Mouse (Mus musculus) gastrocnemius, postnatal 36 days (tissue): Measurements from ENCODE around the gene Ina. TPM values are rescaled to one million over a fixed set of nuclear protein-coding genes. Genes with fewer than 3 reads are reported as not detected.
A peak's percentile ranks its signal among the peaks of the same experiment; 100 is the strongest.

Source experiments
- DNase-seq, 2 experiments: peaks; one replicate each; pipeline ENCODE4 v3.0.0; 2022
- intact Hi-C: fragments of 180-260 bp; cut with DNase I; formaldehyde crosslinking; loops from one replicate; pipeline ENCODE4 v1.15.1; 2025
- total RNA-seq, 2 experiments: library from RNA; stranded (reverse); gene quantifications; 2 replicates each; pipeline ENCODE4 v1.2.3; 2021

The Ina gene
- total RNA-seq, 2 experiments from 2014 or later = not detected

DNA sequence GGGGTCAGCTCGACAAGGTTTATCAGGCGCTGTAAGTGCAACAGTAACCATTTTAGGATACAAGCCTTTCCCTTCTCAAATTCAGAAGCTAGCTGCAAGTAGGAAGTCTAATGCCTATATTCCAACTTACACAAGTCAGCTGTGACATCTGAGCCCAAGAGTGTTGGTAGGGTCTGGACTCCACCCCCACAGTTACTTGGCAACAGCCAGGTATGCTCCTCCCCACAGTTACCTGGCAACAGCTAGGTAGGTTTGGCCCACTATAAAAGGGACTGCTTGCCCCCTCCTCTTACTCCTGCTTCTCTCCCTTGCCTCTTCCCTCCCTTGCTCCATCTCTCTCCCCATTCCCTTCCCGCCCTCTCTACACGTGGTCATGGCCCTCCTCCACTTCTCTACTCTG is 34.6 kb downstream of the Ina start:
- no peak for DNase-seq
- intact Hi-C loops = no loop called here

DNA sequence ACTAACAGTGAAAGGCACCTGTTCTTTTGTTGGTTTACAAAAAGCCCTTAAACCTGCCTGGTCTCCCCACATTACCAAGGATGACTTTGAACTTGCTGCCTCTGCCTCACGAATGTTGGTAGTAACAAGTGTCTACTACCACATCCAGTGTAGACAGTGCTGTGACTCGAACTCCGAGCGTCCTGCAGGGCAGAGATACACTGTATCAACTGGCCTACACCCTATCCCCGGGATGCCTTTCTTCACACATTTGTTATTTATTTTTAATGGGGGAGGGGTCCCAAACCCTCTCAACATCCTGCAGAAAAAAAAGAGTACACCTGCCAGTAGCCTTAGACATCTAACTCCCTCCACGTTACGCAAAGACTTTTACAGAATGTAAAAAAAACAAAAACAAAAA is 35.3 kb downstream of the Ina start:
- DNase-seq = no peak
- intact Hi-C loops = no loop called here

DNA sequence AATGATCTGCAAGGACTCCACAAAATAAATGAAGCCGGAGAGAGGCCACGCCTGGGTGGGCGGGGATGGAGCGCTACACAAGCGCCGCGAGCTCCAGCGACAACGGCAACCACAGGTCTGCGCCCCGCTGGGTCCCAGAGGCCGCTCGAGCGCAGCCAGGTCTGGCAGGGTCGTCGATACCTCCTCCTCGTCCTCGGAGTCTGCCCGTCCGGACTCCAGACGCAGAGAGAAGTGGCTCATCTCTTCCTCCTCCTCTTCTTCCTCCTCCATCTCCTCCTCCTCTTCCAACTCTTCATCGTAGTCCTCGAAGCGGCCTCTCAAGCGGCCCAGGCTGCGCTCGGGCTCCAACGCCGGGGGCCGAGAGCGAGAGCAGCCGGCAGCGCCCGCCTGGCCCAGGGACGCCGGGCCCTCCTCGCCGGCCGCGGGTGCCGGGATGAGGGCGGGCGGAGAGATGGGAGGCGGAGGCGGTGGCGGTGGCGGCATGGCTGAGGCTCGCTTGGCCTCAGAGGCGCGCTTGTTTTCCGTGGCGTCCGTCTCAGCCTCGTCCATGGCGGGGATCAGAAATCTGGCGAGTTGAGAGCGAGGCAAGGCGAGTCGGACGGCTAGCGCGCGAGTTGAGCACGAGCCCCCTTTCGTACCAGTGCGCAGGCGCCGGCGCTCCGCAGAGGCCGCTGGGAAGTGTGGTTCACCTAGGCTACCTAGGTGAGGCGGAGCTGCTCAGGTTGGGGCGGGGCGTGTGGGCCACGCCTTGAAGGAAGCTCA is 36.0 kb downstream of the Ina start, which contains the start of gene Pcgf6:
TSS of gene Pcgf6 (minus strand) at position 636 of the 762 bp plus-strand sequence.
- intact Hi-C loops = no loop called here
- DNase-seq = peak; percentile 50 to 61

DNA sequence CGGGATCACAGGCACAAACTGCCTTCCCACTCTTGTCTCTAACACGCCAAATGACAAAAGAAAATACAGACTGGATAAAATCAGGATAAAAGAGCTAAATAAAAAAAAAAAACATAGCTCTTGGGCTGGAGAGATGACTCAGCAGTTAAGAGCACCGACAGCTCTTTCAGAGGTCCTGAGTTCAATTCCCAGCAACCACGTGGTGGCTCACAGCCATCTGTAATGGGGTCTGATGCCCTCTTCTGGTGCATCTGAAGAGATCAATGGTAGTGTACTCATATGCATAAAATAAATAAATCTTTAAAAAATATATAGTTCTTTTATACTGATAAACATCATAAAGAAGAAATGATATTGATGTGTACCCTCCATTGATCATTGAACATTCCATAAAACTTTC is 38.4 kb downstream of the Ina start:
- no peak for DNase-seq
- intact Hi-C loops = no loop called here

DNA sequence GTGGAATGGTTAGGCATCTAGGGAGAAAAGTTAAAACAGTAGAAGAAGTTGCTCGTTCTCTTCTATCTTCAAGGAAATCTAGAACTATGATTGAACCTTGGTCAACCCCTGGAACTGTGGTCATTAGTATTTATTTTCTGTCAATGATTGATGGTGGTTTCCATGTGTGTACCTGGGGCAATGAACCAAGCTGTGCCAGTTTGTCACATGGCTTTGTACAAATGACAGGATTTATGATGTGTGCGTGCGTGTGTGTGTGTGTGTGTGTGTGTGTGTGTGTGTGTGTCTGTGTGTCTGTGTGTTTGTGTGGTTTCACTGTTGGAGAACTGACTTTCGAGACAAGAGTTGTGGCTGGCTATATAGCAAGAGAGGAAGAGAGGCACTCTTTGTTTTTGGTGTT is 39.0 kb downstream of the Ina start:
- DNase-seq = no peak
- intact Hi-C loops = no loop called here

DNA sequence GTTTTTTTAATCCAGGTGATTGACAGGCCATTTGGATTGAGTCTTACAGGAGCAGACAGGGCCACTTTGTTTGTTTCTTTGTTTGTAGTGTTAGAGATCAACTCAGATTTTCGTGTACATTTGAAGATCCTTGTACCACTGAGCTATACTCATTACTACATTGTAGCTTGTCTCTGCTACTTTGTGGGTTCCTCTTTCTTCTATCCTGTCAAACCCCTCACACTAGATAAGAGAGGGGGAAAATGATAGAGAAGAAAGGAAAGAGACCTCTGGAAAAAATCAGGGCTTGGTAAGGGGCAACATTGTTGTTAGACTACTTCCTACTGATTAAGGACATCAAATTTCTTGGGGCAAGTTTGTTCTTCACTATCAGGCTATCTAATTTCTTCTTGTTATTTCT is 43.2 kb downstream of the Ina start:
- no peak for DNase-seq
- intact Hi-C loops = no loop called here

DNA sequence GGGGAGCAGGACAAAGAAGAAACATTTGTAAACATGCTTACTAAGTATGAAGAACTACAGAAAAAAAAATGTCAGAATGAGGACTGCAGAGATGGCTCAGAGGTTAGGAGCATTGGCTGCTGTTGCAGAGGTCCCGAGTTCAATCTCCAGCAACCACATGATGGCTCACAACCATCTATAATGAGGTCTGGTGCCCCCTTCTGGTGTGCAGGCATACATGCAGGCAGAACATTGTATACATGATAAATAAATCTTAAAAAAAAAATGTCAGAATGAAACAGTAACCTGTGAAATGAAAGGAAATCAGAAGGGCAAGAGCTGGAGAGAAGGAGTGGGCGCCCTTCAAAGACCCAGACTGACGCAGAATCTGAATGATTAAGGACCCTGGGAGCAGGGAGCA is 51.4 kb downstream of the Ina start:
- intact Hi-C loops = no loop called here
- DNase-seq = no peak

DNA sequence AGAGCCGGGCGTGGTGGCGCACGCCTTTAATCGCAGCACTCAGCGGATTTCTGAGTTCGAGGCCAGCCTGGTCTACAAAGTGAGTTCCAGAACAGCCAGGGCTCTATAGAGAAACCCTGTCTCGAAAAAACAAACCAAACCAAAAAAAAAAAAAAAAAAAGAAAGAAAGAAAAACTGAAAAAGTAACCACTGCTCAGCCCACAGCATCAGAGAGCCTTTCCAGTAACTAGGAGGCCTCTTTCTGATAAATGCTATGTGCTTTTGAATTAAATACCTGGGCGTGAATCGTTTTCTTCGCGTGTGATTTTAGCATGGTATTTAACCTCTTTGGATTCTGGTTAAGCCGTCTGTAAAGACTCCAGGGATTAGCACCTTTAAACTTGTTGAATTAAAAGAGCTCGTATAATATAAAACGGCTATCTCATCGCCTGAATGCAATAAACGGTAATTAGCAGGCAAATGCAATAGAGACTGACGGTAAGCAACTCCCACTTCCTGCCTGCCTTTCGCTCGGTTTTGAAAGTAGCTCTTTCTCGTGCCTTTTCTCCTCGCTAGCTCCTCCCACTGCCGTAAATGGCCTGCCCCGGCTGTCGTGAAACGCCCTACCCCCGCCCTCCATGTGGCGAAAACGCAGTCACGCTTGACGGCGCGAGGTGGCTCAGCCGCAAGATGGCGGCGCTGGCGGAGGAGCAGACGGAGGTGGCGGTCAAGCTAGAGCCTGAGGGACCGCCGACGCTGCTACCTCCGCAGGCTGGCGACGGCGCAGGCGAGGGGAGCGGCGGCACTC is 52.8 kb downstream of the Ina start, which contains the start of gene Taf5:
TSS of gene Taf5 (plus strand) at position 651 of the 787 bp plus-strand sequence.
- DNase-seq = peak; percentile 91 to 96
- intact Hi-C loops = no loop called here

DNA sequence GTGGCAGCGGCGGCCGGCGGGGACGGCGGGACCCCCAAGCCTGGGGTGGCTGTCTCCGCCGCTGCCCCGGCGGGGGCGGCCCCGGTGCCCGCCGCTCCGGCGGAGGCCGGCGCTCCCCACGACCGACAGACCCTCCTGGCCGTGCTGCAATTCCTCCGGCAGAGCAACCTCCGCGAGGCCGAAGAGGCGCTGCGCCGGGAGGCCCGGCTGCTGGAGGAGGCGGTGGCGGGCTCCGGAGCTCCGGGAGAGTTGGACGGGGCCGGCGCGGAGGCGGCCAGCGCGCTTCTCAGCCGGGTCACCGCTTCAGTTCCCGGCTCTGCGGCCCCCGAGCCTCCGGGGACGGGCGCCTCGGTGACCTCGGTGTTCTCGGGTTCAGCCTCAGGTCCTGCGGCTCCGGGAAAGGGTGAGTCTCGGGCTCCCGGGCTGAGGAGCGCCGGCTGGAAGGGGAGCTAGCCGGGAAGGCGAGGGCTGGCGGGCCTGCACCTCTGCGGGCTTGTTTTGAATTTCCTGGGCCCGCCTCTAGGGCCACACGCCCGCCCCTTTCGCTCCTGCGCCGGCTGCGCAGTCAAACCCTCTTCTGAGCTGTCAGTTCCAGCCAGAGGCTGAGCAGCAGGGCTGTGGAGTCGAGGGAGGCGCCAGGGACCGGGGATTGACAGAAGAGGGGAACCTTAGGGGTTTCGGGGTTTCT is 53.6 kb downstream of the Ina start:
- intact Hi-C loops = no loop called here
- DNase-seq = peak; percentile 75 to 80

Other genes starting within 250 kb of the Ina start
- 10 to 100 TPM in 1 of 2 experiments, 1 to 10 TPM in 1; 6.3 to 10.2 TPM for gene Nt5c2, start 455 bp downstream of the Ina start, total RNA-seq
- 1 to 10 TPM; 3.4 to 4.1 TPM for gene Pcgf6, start 36.2 kb downstream of the Ina start, total RNA-seq
- 1 to 10 TPM; 2.1 to 2.8 TPM for gene Taf5, start 53.0 kb downstream of the Ina start, total RNA-seq
- gene Usmg5, start 75.9 kb downstream of the Ina start, total RNA-seq = 1,000 to 10,000 TPM; 1,041 to 1,197 TPM
- 1 to 10 TPM; 6.4 to 8.0 TPM for gene Pdcd11, start 76.1 kb downstream of the Ina start, total RNA-seq
- gene Calhm2, start 123.6 kb downstream of the Ina start, total RNA-seq = 1 to 10 TPM; 1.4 to 2.4 TPM
- gene Calhm1, start 129.6 kb downstream of the Ina start, total RNA-seq = not detected
- gene Calhm3, start 143.1 kb downstream of the Ina start, total RNA-seq = not detected
- gene Neurl1a, start 164.1 kb downstream of the Ina start, total RNA-seq = 100 to 1,000 TPM; 116 to 129 TPM